Mouse (Mus musculus) ovary, postnatal 14 days (tissue): ENCODE measurements at regions not wholly inside any gene's neighbourhood (a gene's known extent, or its start where the extent isn't known, plus 50 kb on each side); places are given as distances from the start of the nearest gene placed in this dataset.

Experiments used
- DNase-seq: peaks from one replicate; pipeline ENCODE4 v3.0.0; 2022; ENCODE audit warnings: low spot score

GRCm38 (mm10) chr13:16316581-16316980, 304.9 kb downstream of the Inhba start:
- DNase-seq: no peak

- DNase-seq: no peak
These were observed 305.8 kb downstream of the Inhba start for GRCm38 (mm10) chr13:16317412-16317811.

GRCm38 (mm10) chr13:16320392-16320791, 308.7 kb downstream of the Inhba start:
- DNase-seq: no peak

GRCm38 (mm10) chr13:16325661-16326060, 314.0 kb downstream of the Inhba start:
- no peak for DNase-seq

- no peak for DNase-seq
These were observed 330.1 kb downstream of the Inhba start for GRCm38 (mm10) chr13:16341727-16342126.

GRCm38 (mm10) chr13:16342171-16342570, 330.5 kb downstream of the Inhba start:
- no peak for DNase-seq

GRCm38 (mm10) chr13:16343280-16343945, 331.8 kb downstream of the Inhba start:
- DNase-seq: no peak

- no peak for DNase-seq
These were observed 337.7 kb downstream of the Inhba start for GRCm38 (mm10) chr13:16349353-16349752.

GRCm38 (mm10) chr13:16350061-16350460, 338.4 kb downstream of the Inhba start:
- no peak for DNase-seq

- DNase-seq: no peak
These were observed 343.7 kb downstream of the Inhba start for GRCm38 (mm10) chr13:16355316-16355715.

- DNase-seq: no peak
These were observed 367.8 kb downstream of the Inhba start for GRCm38 (mm10) chr13:16379492-16379891.

GRCm38 (mm10) chr13:16379949-16380348, 368.3 kb downstream of the Inhba start:
- no peak for DNase-seq

GRCm38 (mm10) chr13:16382936-16383511, 371.4 kb downstream of the Inhba start:
- DNase-seq: no peak

- no peak for DNase-seq
These were observed 404.8 kb downstream of the Inhba start for GRCm38 (mm10) chr13:16416356-16417019.

- no peak for DNase-seq
These were observed 412.5 kb downstream of the Inhba start for GRCm38 (mm10) chr13:16424147-16424546.

GRCm38 (mm10) chr13:16435436-16435835, 423.8 kb downstream of the Inhba start:
- no peak for DNase-seq

- no peak for DNase-seq
These were observed 441.6 kb downstream of the Inhba start for GRCm38 (mm10) chr13:16453234-16453633.

- DNase-seq: no peak
These were observed 448.1 kb downstream of the Inhba start for GRCm38 (mm10) chr13:16459743-16460142.

GRCm38 (mm10) chr13:16461681-16462080, 450.0 kb downstream of the Inhba start:
- DNase-seq: no peak

- DNase-seq: no peak
These were observed 453.2 kb downstream of the Inhba start for GRCm38 (mm10) chr13:16464823-16465222.

- DNase-seq: no peak
These were observed 453.7 kb downstream of the Inhba start for GRCm38 (mm10) chr13:16465317-16465716.

- DNase-seq: no peak
These were observed 454.2 kb downstream of the Inhba start for GRCm38 (mm10) chr13:16465812-16466211.

- DNase-seq: no peak
These were observed 464.9 kb downstream of the Inhba start for GRCm38 (mm10) chr13:16476515-16476914.
